Mouse (Mus musculus): ENCODE measurements around the gene Scube2. TPM values are rescaled to one million over a fixed set of nuclear protein-coding genes. Genes with fewer than 3 reads are reported as not detected.

Scube2 gene
- total and polyA plus RNA-seq, 3 experiments: 0.27 to 0.67 TPM; not detected in 1

GRCm38 (mm10) chr7:109756291-109756690, 109.2 kb downstream of the Scube2 start:
- peaks cover 0 to 12% of the 10 kb centered on the region in 2 experiments; a peak in 2 of 4 replicates for H3K36me3 ChIP-seq (ENCODE audit: control insufficient read depth in 1 of 2, insufficient read depth in 2 of 2, low read length in 2 of 2)
- peaks cover 6 to 8% of the 10 kb centered on the region in 2 experiments; a peak in 3 of 4 replicates for H3K4me1 ChIP-seq (ENCODE audit: control insufficient read depth in 1 of 2, insufficient read depth in 2 of 2, low read length in 2 of 2)
- H3K27ac ChIP-seq (ENCODE audit: control insufficient read depth, low read depth, low read length): no peak overlapping the region
- no peak overlapping the region for H3K4me3 ChIP-seq (ENCODE audit: control insufficient read depth in 1 of 2, insufficient read depth in 1 of 2, low read depth in 2 of 2, low read length in 2 of 2)
- H3K79me2 ChIP-seq (ENCODE audit: control insufficient read depth, insufficient read depth, low read length, poor library complexity): peaks cover 11% of the 10 kb centered on the region
- DNase-seq (ENCODE audit: low read depth, low spot score): no peak
- no peak for TF ChIP-seq POLR2A (IDR thresholded peaks at IDR 0.05; ENCODE audit: control insufficient read depth in 1 of 2, insufficient read depth in 1 of 2, low read depth in 1 of 2, low read length in 2 of 2, poor library complexity in 1 of 2)
- no peak for TF ChIP-seq NRF1 (IDR thresholded peaks at IDR 0.05; ENCODE audit: insufficient read depth, low read depth, low read length, poor library complexity, severe bottlenecking)
- TF ChIP-seq KAT2A (conservative IDR thresholded peaks at IDR 0.05; ENCODE audit: low read depth, low read length): no peak
- TF ChIP-seq MAX (IDR thresholded peaks at IDR 0.05; ENCODE audit: low read length): no peak
- TF ChIP-seq RAD21 (IDR thresholded peaks at IDR 0.05; ENCODE audit: low read depth, low read length): no peak
- no peak for TF ChIP-seq JUND (IDR thresholded peaks at IDR 0.05; ENCODE audit: low read depth, low read length)
- no peaks in the 10 kb centered on the region for H3K9me3 ChIP-seq (replicated peaks; ENCODE audit: insufficient read depth, low read length)
- H3K27me3 ChIP-seq (ENCODE audit: control insufficient read depth in 1 of 2, insufficient read depth in 2 of 2, low read length in 2 of 2): no peaks in the 10 kb centered on the region
- no peak overlapping the region for H3K9ac ChIP-seq (ENCODE audit: control insufficient read depth, low read depth, low read length, poor library complexity, severe bottlenecking)

- Histone ChIP-seq H3K9me3 (replicated peaks; ENCODE audit: insufficient read depth, low read length) (no peaks in the 10 kb centered on the region), H3K79me2 (ENCODE audit: control insufficient read depth, insufficient read depth, low read length, poor library complexity) (peaks cover 11% of the 10 kb centered on the region), H3K27ac (ENCODE audit: control insufficient read depth, low read depth, low read length) (no peak overlapping the region), H3K4me1 (ENCODE audit: control insufficient read depth in 1 of 2, insufficient read depth in 2 of 2, low read length in 2 of 2) (peaks cover 8% of the 10 kb centered on the region in 2 experiments; a peak in 3 of 4 replicates), H3K36me3 (ENCODE audit: control insufficient read depth in 1 of 2, insufficient read depth in 2 of 2, low read length in 2 of 2) (peaks cover 0 to 15% of the 10 kb centered on the region in 2 experiments; a peak in 2 of 4 replicates), H3K9ac (ENCODE audit: control insufficient read depth, low read depth, low read length, poor library complexity, severe bottlenecking) (no peak overlapping the region), H3K27me3 (ENCODE audit: control insufficient read depth in 1 of 2, insufficient read depth in 2 of 2, low read length in 2 of 2) (no peaks in the 10 kb centered on the region), H3K4me3 (ENCODE audit: control insufficient read depth in 1 of 2, insufficient read depth in 1 of 2, low read depth in 2 of 2, low read length in 2 of 2) (no peak overlapping the region)
- DNase-seq (ENCODE audit: low read depth, low spot score): no peak
- TF ChIP-seq MYC (IDR thresholded peaks at IDR 0.05; ENCODE audit: low read depth, low read length) (no peak), MAFK (IDR thresholded peaks at IDR 0.05; ENCODE audit: borderline replicate concordance, low read depth, low read length) (0 out of 2 replicates have a peak, but pooled peaks have one; percentile 23), CHD1 (IDR thresholded peaks at IDR 0.05; ENCODE audit: low read depth, low read length) (no peak), RAD21 (IDR thresholded peaks at IDR 0.05; ENCODE audit: low read depth, low read length) (no peak), KAT2A (conservative IDR thresholded peaks at IDR 0.05; ENCODE audit: low read depth, low read length) (no peak), MEF2A (IDR thresholded peaks at IDR 0.05; ENCODE audit: extremely low read depth, insufficient replicate concordance, low read depth, low read length, poor library complexity, severe bottlenecking) (no peak), SMC3 (IDR thresholded peaks at IDR 0.05; ENCODE audit: low read depth, low read length) (no peak), MAZ (IDR thresholded peaks at IDR 0.05; ENCODE audit: low read depth, low read length) (no peak)
These were observed 111.4 kb downstream of the Scube2 start for GRCm38 (mm10) chr7:109754034-109754433.
